Mouse (Mus musculus) cerebellum, adult 2 months (tissue): ENCODE results near the gene Pou6f2. TPM values are rescaled to one million over a fixed set of nuclear protein-coding genes. Genes with fewer than 3 reads are reported as not detected.
A peak's percentile ranks its signal among the peaks of the same experiment; 100 is the strongest.

Experiments
- DNase-seq, 2 experiments: peaks; one replicate each; pipeline ENCODE4 v3.0.0; 2021
- H3K27ac ChIP-seq: fragments of 200-500 bp; 2 replicates; pipeline ENCODE4 v1.5.1; 2012; ENCODE audit warnings: low read length, control low read depth, inconsistent platforms; ENCODE audit not compliant: insufficient read depth
- H3K27me3 ChIP-seq: fragments of 200-500 bp; 2 replicates; pipeline ENCODE4 v1.6.1; 2012; ENCODE audit warnings: inconsistent platforms, mild to moderate bottlenecking, low read length, moderate library complexity; ENCODE audit not compliant: control insufficient read depth, insufficient read depth
- H3K4me1 ChIP-seq: fragments of 200-500 bp; 2 replicates; pipeline ENCODE4 v1.6.1; 2011; ENCODE audit warnings: low read length; ENCODE audit not compliant: control insufficient read depth, insufficient read depth
- H3K4me3 ChIP-seq: fragments of 200-500 bp; replicated peaks from 2 replicates; pipeline ENCODE3; 2011; ENCODE audit warnings: mild to moderate bottlenecking, low read depth, low read length, control low read depth; ENCODE audit not compliant: insufficient read depth
- CTCF ChIP-seq: fragments of 200-500 bp; IDR thresholded peaks from 2 replicates; pipeline ENCODE4 v1.5.1; 2011; ENCODE audit warnings: low read depth, mild to moderate bottlenecking, control low read depth, low read length, moderate library complexity, borderline replicate concordance; ENCODE audit not compliant: insufficient read depth
- POLR2A ChIP-seq: fragments of 200-500 bp; IDR thresholded peaks from 2 replicates; pipeline ENCODE4 v1.6.1; 2011; ENCODE audit warnings: low read length, control low read depth, borderline replicate concordance; ENCODE audit not compliant: insufficient read depth
- WGBS: fragments of 180-500 bp; shearing (Covaris S2); methylation state at CpG from one replicate; pipeline ENCODE4 v1.1.7; 2018; 5-methylcytosine and 5-hydroxymethylcytosine counted together
- polyA plus RNA-seq: library from polyadenylated mRNA; depleted of rRNA; stranded (reverse); fragments of >200 nt; gene quantifications from 2 replicates; pipeline ENCODE4 v1.2.3, GENCODE M21; 2012

Pou6f2 gene
- polyA plus RNA-seq, 1 experiment: 0.88 TPM

- Histone ChIP-seq H3K4me1 (no peaks in the 10 kb centered on the region), H3K4me3 (no peak overlapping the region), H3K27me3 (no peaks in the 10 kb centered on the region), H3K27ac (no peak overlapping the region)
- no peak for DNase-seq
- TF ChIP-seq POLR2A (no peak), CTCF (no peak)
- 41% methylated on average over 4 of the region's 4 CpGs for WGBS
Observed at GRCm38 (mm10) chr13:18290253-18290914, 107.1 kb downstream of the Pou6f2 start.

- Histone ChIP-seq H3K27me3 (no peaks in the 10 kb centered on the region), H3K4me3 (no peak overlapping the region), H3K4me1 (no peaks in the 10 kb centered on the region), H3K27ac (no peak overlapping the region)
- no peak for TF ChIP-seq POLR2A
- TF ChIP-seq CTCF: no peak
- peak in 1 of 2 experiments; percentile 5 for DNase-seq
- 17% methylated on average over 7 of the region's 7 CpGs for WGBS
Observed at GRCm38 (mm10) chr13:18287536-18287935, 110.0 kb downstream of the Pou6f2 start.

DNA sequence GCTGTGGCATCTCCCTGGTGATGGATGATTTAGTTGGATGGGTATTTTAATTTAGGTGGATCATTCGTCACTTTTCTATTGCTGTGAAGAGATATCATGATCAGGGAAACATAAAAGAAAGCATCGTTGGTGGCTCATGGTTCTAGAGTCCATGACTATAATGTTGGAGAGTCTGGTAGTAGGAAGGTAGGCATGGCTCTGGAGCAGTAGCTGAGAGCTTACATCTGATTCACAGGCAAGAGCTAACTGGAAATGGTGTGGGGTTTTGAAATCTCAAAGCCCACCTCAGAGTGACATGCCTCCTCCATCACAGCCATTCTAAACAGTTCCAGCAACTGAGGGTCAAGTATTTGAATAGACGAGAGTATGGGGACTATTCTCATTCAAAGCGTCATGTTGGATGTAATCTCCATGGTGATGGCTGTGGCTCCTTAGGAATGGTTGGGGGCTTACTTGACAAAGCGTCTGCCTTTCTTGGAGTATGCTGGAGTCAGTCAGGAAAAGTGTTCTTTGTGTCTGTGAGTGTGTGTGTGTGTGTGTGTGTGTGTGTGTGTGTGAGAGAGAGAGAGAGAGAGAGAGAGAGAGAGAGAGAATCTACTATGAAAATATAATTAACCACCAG lies 115.0 kb downstream of the Pou6f2 start:
- no peak overlapping the region for H3K27ac ChIP-seq
- WGBS: 57% methylated on average over 5 of the region's 5 CpGs

GRCm38 (mm10) chr13:18281084-18281483 lies 116.4 kb downstream of the Pou6f2 start:
- Histone ChIP-seq H3K27ac (no peak overlapping the region), H3K4me1 (no peaks in the 10 kb centered on the region), H3K4me3 (no peak overlapping the region), H3K27me3 (no peaks in the 10 kb centered on the region; the same call in 1 of the 2 replicates)
- peak; percentile 5 to 7 for DNase-seq
- no peak for TF ChIP-seq POLR2A
- WGBS: 16% methylated on average over 3 of the region's 3 CpGs

More for the DNA sequence above, 115.0 kb downstream of the Pou6f2 start:
- no peaks in the 10 kb centered on the region; the same call in 1 of the 2 replicates for H3K27me3 ChIP-seq
- H3K4me3 ChIP-seq: no peak overlapping the region
- no peaks in the 10 kb centered on the region for H3K4me1 ChIP-seq
- DNase-seq: no peak
- TF ChIP-seq POLR2A (no peak), CTCF (no peak)

- WGBS: 15% methylated on average over 3 of the region's 3 CpGs
- DNase-seq: no peak
- Histone ChIP-seq H3K27me3 (no peaks in the 10 kb centered on the region), H3K27ac (no peak overlapping the region), H3K4me1 (no peaks in the 10 kb centered on the region), H3K4me3 (no peak overlapping the region)
- TF ChIP-seq CTCF (no peak), POLR2A (no peak)
Observed at GRCm38 (mm10) chr13:18253131-18253530, 144.4 kb downstream of the Pou6f2 start.

DNA sequence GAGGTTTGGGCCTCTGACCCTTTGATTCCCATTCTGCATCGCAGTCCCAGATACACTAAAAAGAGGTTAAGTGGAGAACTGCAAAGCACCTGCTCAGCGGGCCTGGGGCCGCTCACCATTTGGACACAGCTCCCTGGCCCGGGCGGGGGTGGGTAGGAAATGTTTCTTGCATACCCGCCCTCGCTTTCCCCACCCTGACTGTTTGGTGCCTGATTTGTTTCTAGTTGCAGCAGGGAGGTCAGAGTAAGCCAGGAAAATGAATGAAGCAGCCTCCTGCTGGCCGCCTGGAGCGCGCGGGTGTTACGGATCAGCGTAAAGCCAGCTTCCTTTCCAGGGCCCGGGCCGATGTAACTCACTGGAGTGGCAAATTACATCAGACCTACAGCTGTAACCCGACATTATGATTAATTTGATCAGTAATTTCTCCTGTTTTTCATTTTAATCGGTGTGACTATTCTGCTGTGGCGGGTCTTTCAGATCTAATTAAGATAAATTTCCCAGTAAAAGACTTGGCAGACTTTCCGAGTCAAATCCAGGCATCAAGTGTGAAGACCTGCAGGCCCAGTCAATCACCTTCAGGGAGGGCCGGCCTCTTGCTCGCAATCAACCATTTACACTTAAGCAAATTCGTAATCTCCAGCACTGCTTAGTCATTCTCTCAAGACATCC lies 178.8 kb downstream of the Pou6f2 start:
- H3K4me1 ChIP-seq: no peaks in the 10 kb centered on the region
- H3K27me3 ChIP-seq: no peaks in the 10 kb centered on the region; the same call in 1 of the 2 replicates
- no peak for TF ChIP-seq POLR2A
- TF ChIP-seq CTCF: no peak
- H3K4me3 ChIP-seq: no peak overlapping the region
- WGBS: 4% methylated on average over 22 of the region's 22 CpGs
- H3K27ac ChIP-seq: no peak overlapping the region
- peak; percentile 10 to 17 for DNase-seq

GRCm38 (mm10) chr13:18211242-18211641 lies 186.2 kb downstream of the Pou6f2 start:
- Histone ChIP-seq H3K4me3 (no peak overlapping the region), H3K27ac (no peak overlapping the region), H3K27me3 (no peaks in the 10 kb centered on the region), H3K4me1 (no peaks in the 10 kb centered on the region)
- no peak for DNase-seq
- 95% methylated on average over 14 of the region's 14 CpGs for WGBS
- TF ChIP-seq CTCF (no peak), POLR2A (no peak)
